Mouse (Mus musculus) heart, adult 8-10 months (tissue): ENCODE results near the gene Ppa2. TPM values are rescaled to one million over a fixed set of nuclear protein-coding genes. Genes with fewer than 3 reads are reported as not detected.

Experiments
- DNase-seq: peaks from one replicate; pipeline ENCODE4 v3.0.0; 2022; ENCODE audit warnings: low spot score
- total RNA-seq, 4 experiments: library from RNA; stranded (reverse); gene quantifications; 2 replicates each; pipeline ENCODE4 v1.2.4; 2022

Ppa2 gene
- total RNA-seq: 100 to 1,000 TPM; 145 to 164 (median 149) TPM

DNA sequence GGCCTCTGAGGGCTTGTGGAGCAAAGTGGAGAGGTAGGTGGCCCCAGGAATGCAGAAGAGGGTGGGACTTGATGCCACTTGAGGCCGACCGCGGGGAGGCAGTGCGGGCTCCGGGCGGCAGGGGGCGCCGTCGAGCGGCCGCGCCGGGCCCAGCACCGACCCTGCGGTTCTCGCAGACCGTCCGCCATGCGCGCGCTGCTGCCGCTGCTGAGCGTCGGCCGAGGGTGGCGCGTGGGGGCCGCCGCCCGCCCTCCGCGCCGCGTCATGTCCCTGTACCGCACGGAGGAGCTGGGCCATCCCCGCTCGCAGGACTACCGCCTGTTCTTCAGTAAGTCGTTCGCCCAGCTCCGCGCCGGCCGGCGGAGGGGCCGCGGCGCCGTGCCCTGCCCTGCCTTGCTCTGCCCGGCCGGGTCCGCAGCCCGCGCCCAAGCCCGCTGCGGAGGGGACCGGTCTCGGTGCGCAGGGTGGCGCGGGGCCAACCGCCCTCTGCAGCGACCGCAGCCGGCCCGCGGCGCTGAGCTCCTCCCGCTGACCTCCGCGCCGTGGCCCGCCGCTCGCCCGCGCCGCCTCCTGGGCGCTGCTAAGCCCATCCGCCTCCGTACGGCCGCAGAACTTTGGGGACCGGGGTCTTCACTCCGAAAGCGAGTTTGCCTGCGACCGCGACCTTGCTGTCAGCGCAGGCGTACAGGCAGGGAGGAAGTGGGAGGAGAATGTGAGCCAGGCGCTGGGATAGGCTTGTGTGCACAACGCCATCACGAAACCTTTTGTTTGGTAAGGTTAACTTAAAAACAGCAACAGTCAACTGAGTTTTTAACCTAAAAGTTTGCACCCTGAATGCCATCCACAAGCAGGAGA is at the start of gene Ppa2:
TSS of gene Ppa2 (plus strand) at position 157 of the 855 bp plus-strand sequence.
- DNase-seq: peak; percentile 90

DNA sequence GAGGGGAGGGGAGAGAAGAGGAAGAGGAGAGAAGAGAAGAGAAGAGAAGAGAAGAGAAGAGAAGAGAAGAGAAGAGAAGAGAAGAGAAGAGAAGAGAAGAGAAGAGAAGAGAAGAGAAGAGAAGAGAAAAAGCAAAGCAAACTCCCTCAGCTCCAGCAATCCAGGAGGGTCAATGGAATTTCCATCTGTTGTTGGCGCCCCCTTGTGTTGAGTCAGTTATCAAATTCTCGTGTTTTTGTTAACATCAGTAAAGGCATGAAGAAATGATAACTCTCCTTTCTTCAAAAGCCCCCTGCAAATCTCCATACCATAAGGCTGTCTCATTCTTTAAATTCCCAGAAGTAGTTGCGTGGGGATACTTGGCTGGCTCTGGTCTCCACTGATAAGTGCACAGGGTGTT is 38.0 kb upstream of the Ppa2 start:
- peak; percentile 48 for DNase-seq

DNA sequence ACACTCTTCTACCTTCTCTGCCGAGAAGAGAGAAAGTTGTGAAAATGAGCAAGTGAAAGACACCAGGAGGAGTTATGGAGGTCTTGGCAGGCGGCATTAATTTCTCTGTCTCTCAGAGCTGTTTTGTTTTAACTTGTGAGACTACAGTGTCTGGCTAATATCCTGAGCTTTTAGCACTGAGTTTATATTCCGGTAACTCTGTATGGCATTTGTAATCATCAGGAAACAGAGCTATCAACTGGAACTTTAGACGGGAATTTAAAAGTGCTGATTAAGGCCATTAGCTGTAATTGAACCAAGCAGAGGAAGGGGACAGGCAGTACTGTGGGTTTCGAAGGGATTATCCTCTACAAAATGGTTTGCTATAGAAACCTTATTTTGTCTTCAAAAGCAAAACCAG is 25.3 kb upstream of the Ppa2 start:
- no peak for DNase-seq

DNA sequence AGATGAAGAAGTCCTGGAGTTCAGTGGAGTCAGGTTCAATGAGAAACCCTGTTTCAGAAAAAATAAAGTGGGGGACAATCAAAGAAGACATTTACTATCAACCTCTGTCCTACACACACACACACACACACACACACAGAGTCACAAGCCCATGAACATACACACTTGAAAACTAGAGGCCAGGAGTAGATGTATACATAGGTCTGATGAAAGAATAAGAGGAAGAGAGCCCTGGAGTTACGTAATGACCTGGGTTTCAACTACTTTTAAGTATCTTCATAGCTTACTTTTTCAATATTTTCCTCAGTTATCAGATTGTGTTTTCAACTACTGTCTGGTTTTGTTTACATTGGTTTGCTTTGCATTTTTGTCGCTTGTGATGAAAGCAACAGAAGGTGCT is 21.1 kb upstream of the Ppa2 start:
- DNase-seq: no peak

DNA sequence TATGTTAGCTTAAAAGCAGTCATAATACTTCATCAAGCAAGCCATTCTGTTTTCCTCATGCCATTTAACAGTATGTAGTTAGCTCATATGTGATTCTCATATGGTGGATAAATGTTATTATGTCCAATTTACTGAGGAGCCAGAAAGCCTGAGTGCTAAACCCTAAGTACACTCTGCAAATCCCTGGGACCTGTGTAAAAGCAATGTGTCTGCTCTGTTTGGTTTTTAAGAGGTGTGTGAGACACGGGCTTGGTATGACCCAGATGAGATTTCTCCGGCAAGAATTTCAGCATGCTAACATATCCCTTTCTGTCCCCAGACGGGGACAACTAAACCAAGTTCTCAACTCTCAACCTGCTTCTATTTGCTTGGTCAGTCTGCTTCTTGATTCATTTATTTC is 5.6 kb upstream of the Ppa2 start:
- DNase-seq: no peak

DNA sequence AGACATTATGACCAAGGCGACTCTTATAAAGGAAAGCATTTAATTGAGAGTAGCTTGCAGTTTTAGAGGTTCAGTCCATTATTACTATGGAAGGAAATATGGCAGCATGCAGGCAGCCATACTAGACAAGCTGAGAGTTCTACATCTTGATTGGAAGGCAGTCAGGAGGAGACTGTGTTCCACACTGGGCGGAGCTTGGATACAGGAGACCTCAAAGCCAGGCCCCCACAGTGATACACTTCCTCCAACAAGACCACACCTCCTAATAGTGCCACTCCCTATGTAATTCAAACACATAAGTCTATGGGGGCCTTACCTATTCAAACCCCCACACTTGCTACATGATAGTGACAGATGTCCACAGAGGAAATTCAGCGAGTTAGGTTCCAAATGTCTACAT is 1.5 kb upstream of the Ppa2 start:
- DNase-seq: no peak

DNA sequence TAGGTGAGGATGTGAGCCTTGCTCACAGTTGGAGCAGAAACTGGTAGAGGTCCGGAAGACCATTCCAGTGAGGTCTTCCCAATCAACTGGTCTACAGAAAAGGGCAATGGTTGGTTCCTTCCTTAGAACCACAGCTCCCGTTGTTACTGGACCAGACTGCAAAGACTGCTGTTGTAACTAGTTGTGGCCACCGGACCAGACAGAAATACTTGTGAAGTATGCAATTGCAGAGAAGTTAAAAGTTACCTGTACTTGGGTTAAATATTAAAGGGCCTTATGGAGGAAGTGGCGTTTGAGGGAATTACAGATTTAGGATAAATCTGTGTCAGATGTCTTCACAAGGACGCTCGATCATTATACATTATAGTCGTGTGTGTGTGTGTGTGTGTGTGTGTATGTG is 551 bp upstream of the Ppa2 start:
- DNase-seq: no peak

DNA sequence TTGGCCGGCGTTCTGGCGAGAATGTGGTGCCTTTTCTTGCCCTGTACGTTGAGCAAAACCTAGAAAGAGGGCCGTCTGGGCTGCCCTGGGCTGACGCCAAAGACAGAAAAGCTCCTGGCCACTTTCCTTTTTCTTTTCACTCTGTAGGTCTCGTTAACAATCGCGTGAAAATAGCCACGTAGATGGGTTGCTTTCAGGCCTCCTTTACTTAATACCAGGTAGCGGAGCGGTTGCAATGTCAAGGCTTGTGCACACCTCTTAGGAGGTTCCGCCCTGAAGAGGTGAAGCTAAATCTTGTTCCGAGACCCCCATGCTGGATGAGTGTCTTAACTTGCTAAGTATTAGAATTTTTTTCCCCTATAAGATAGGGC is 884 bp downstream of the Ppa2 start:
- DNase-seq: no peak

DNA sequence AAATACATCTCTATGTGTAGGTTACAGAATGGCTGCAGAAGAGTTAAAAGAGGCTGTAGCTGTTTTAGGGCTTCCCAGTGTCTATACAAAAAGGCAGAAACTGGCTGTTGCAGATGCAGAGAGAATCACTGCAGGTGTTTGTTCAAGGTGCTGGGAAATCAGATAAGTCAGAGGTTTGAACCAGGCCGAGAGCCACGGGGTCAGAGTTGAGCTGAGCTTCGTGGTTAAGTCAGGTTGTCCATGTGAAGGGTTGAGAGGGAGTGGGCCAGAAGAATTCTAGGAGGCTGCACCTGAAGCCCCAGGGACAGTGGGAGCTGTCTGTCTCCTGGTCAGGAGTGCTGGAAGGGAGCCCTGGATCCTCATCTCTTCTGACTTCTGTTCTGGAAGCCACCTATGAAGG is 2.4 kb downstream of the Ppa2 start:
- no peak for DNase-seq

DNA sequence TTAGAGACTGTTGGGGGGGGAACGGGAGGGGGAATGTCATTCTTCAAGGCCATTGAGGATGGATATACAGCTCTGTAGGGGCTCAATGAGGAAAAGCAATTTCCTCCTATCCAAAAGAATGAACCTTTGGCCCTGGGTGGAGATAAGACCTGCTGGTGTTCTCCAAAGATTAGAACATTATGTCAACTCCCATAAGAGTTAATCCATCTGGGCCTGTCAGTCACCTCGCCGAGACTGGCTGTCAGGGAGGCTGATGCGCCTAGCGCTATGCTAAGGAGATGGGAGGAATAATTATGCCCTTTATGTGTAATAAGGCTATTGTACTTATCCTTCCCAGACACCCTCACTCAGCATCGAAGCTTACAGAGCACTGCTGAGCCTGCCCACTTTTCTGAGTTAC is 2.9 kb downstream of the Ppa2 start:
- no peak for DNase-seq

DNA sequence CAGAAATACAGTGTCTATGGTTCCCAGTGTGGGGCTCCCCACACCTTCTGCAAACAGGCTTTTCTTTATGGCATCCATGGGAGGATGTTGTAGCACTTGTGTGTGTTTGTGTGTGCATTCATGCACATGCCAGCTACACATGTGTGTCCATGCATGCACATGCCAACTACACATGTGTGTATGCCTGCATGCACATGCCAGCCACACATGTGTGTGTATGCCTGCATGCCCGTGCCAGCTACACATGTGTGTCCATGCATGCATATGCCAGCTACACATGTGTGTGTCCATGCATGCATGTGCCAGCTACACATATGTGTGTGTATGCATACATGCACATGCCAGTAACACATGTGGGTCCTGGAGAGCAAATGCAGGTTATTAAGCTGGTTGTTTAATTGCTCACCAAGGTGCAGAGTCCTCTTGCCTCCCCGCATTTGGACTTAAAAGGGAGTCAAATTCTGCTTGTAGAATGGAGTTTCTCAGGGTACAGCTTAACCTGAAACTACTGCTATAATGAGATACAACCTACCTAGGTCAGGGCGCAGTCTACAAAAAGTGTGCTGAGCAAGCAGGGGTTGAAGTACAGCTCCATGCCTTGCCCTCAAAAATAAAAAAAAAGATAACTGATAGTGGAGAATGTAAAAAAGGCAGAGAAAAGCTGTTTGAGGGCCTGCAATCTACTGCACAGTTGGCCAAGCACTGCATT is 3.7 kb downstream of the Ppa2 start:
- no peak for DNase-seq

DNA sequence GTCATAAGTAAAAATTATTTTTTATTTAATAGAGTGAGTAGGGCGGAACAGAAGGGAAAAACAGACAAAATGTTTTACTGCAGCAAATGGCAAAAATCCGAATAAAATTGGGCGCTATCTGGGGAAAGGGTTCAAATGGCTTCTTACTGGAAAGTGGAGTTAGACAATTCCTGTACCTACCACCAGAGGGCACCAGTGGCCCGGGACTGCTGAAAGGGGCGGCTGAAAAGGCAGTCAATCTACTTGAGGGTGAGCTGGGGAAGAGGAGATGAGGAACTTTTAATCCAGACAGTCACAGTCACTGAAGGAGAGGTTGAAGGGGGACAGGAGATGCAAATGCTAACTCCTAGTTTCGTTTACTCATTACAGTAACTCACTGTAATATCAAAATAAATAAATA is 4.6 kb downstream of the Ppa2 start:
- DNase-seq: peak; percentile 69

DNA sequence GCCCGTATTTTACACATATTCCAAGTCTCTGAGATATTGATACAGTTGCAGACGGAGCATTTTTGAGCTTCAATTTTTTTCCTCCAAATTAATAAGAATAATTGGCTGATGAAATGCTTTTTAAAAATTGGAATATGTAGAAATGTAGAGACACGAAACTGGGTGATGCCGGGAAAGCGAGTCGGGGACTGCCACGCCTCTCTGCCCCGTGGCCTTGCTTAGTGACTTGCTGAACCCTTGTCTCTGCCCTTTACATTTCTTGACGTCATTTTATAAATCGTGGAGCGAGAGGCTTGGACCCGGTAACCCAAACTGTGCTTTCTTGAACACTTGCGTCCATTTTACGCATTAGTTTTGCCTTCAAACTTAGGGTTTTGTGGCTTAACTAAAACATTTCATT is 5.1 kb downstream of the Ppa2 start:
- no peak for DNase-seq

DNA sequence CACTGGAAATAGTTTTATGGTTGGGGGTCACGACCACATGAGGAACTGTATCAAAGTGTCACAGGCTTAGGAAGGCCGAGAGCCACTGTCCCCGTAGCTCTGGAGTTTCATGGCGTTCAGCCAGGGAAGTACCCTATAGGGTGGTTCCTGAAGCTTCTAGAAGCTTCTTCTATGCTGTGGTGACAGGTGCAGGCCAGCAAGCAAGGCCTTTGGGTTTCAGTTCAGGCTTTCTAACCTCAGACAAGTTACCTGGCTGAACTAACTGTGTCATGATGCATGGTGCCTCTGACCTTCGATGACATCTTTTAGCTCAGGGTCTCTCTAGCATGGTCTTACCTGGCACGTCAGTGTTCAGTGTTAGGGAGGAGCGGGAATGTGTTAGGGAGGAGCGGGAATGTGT is 5.7 kb downstream of the Ppa2 start:
- DNase-seq: no peak

DNA sequence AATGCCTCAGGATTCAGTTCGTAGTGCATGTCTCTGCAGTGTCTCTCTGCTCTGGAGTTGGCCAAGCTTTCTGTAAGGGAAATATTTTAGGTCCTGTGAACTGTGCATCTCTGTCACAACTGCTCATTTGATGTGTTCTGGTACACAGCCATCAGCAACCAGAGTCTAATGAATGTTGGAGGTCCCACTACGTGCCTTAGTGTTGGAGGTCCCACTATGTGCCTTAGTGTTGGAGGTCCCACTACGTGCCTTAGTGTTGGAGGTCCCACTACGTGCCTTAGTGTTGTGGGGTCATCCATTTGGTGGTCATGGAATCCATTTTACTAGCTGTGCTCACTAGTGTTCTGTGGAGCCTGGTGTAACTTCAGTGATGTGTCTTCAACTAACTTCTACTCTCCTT is 7.9 kb downstream of the Ppa2 start:
- DNase-seq: no peak

DNA sequence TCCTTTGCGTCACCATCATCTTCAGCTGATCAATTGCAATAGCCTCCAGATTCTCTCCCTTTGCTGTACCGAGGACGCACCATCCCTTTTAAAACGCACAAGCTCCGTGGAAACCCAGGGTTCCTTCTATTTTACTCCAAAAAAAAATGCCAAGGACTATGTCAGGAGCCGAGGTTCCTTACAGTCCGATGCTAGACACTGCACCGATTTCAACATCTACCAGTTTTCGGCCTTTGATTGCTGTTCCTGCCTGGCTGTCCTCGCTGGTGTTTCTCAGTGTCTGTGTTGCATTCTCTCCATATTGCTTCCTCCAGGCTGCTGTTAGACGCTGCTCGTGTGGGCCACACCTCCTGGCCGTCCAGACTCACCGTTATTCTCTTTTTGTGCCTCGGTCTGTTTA is 8.7 kb downstream of the Ppa2 start:
- no peak for DNase-seq

DNA sequence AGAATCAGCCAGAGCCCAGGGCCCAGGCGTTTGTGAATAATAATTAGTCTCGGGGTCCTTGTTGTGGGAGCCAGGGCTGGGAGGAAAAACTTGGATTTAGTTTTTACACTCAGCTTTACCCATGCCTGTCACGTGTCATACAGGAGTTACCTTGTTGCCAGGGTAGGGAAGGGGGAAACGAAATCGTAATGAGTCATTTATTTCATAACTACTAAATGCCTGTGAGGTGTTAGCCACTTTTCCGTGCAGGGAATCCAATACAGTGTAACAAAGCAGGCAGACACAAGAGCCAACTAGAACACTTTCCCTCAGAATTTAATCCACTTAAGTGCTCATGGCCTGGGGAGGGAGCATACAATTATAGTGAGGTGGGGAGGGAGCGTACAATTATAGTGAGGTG is 9.9 kb downstream of the Ppa2 start:
- DNase-seq: no peak

DNA sequence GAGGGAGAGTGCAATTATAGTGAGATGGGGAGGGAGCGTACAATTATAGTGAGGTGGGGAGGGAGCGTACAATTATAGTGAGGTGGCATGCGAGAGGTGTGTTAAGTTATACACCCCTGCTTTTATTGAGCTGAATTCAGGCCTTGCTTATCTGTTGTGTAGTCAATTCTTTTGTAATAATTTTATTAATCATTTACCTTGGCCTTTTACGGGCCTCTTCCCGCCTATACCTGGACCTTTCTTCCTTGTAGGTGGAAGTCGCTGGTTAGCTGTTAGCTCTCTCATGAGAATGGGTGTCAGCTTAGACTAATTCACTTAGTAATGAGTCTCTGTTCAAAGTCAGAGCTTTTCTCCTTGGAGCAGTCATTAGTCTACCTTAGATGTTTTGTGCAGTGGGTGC is 10.4 kb downstream of the Ppa2 start:
- no peak for DNase-seq

DNA sequence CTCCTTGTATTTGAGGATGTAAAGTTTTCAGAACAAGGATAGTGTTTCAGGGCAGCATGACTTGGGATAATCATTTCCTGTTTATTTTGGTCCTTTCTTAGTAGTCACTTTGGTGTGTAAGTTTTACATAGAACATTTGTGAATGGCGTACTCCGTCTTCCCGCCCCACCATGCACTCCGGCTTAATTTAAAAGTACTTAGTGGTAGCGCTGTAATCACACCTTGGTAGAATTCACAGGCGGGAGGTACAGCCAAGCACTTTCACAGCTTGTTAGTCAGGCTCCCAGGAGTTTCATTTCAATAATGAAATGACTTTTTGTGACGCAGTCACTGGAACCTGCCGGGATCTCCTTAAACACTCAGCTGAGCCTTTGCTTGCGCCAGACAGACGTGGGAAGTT is 12.0 kb downstream of the Ppa2 start:
- DNase-seq: no peak

DNA sequence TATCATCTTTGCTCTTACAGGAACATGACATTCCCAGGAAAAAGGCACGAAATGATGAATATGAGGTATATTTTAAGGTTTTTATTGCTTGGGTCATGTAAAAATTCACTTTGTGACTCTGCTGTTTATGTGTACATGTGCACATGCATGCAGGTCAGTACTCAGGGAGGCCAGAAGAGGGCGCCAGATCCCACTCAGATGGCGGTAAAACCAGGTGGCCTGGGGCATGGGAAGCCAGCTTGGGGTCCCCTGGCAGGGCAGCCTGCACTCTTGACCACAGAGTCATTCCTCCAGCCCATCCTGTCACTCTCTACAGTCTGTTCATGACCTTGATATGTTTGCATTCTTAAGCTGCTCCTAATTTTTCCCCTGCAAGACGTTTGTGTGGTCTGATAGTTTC is 12.6 kb downstream of the Ppa2 start:
- DNase-seq: no peak

DNA sequence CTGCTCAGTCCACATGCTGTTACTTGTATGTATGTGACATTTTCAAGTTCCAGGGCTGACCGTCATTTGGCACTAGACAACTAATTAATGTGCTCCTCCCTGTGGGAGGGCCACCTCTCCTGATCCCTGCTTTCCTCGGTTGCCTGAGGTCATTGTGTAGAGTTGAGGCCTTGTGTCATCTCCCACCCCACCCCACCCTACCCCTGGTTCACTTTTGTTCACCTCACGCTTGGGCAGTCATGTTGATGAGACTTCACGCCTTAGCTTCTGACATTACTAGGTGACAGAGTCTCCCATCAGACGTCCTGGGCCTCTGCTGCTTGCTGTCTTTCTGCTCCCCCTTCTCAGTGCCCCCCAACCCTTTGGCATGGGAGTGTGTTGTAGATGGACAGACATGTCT is 15.2 kb downstream of the Ppa2 start:
- DNase-seq: no peak

DNA sequence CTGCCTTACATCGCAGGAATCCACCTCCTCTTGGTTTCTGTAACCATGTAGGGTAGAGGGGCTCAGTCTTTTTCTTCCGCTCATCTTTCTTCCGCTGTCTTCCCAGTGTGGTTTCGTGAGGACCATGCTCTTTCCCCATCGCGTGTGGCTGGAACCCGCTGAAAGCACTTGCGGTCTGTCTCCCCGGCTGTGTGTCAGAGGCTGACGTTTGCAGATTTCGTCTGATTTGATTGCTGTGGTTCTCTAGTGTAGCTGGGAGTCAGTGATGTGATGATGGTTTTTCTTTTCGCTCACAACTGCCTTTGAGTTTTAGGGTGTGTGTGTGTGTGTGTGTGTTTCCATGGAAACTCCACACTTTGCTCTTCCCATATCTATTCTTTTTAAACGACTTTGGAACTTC is 18.6 kb downstream of the Ppa2 start:
- DNase-seq: no peak

DNA sequence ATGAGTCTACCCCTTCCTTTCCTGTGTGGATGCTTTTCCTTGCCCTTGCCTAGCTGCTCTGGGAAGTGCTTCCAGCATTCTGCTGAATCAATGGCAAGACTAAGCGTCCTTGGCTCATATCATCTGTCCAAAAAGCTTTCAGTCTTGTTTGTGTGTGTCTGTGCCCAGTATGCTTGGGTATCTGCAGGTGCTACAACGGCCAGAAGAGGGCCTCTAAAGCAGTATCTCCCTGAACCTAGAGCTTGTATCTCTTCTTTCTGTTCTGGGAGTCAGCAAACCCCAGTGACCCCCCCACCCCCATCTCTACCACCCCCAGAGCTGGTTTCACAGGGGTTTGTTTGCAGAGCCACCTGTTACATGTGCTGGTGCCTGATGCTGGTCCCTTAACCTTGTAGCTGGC is 19.5 kb downstream of the Ppa2 start:
- no peak for DNase-seq
